Mouse (Mus musculus): ENCODE measurements around the gene Nacad.

Gene Nacad

GRCm38 (mm10) chr11:6588295-6588694, 17.6 kb downstream of the Nacad start:
- in situ Hi-C loops (cut with MboI; ENCODE audit: unreplicated experiment in 2 of 2) = loop anchor here (5.0 to 25.0 kb wide), 3 partner anchors 34 to 151 kb away; partner anchors contain the start of genes H2afv (in 1 of the 2) and Myo1g (in 1 of the 2)

GRCm38 (mm10) chr11:6587249-6587940, 18.5 kb downstream of the Nacad start:
- in situ Hi-C loops (cut with MboI; ENCODE audit: unreplicated experiment in 2 of 2) = loop anchor here (5.0 to 25.0 kb wide), 3 partner anchors 35 to 150 kb away; partner anchors contain the start of genes H2afv (in 1 of the 2) and Myo1g (in 1 of the 2)

DNA sequence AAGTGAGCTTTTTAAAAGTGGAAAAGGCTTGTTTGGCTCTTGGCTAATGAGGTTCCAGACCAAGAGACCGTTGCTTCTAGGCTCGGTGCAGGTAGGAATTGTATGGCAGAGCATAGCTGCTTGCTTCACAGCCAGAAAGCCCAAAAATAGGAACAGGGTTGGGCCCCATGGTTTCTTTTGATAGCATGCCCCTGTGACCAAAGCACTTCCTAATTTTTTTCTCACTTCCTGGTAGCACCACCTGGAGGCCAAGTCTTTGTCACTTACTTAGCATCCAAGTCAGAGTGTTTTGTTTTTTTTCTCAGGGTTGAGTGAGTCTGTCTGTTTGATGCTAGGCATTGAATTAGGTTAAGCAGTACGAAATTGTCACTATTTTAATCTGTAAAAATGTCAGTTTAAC, 19.2 kb downstream of the Nacad start:
- in situ Hi-C loops (cut with MboI; ENCODE audit: unreplicated experiment in 2 of 2) = loop anchor here (5.0 to 25.0 kb wide), 3 partner anchors 36 to 149 kb away; partner anchors contain the start of genes H2afv (in 1 of the 2) and Myo1g (in 1 of the 2)

DNA sequence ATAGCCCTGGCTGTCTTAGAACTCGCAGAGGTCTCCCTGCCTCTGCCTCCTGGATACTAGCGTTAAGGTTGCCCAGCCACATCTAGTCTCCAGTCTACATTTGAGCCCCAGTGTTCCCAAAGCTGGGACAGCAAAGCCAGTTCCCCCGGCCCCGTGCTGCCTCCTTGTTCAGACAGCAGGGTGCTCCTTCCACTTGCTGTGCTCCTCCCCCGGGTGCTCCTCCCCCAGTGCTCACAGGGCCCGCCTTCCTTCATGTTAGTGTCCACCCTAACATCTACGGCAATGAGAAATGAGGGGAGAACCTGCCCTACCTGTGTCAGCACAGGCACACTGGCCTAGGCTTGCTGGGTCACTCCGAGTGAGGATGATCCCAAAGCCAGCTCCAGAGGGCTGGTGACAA, 20.1 kb downstream of the Nacad start:
- in situ Hi-C loops (cut with MboI; ENCODE audit: unreplicated experiment in 2 of 2) = loop anchor here (5.0 to 25.0 kb wide), 3 partner anchors 37 to 148 kb away; partner anchors contain the start of genes H2afv (in 1 of the 2) and Myo1g (in 1 of the 2)

DNA sequence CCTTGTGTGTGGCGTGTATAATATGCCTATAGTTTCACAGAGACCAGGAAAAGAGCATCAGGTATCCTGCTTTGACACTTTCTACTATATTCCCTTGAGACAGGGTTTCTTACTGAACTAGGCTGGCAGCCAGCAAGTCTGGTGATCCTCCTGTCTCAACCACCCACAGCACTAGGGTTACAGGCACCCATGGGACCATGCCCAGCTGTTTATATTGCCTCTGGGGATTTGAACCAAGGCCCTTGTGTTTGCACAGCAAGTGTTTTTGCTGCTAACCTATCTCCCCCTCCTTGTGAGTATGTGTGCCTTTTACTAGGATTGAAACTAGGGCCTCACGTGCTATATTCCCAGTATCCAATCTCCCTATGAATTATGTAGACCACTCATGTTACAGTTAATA, 24.3 kb downstream of the Nacad start:
- in situ Hi-C loops (cut with MboI; ENCODE audit: unreplicated experiment in 2 of 2) = loop anchor here (5.0 to 25.0 kb wide), 3 partner anchors 54 to 144 kb away; partner anchors contain the start of genes H2afv (in 1 of the 2) and Myo1g (in 1 of the 2)

DNA sequence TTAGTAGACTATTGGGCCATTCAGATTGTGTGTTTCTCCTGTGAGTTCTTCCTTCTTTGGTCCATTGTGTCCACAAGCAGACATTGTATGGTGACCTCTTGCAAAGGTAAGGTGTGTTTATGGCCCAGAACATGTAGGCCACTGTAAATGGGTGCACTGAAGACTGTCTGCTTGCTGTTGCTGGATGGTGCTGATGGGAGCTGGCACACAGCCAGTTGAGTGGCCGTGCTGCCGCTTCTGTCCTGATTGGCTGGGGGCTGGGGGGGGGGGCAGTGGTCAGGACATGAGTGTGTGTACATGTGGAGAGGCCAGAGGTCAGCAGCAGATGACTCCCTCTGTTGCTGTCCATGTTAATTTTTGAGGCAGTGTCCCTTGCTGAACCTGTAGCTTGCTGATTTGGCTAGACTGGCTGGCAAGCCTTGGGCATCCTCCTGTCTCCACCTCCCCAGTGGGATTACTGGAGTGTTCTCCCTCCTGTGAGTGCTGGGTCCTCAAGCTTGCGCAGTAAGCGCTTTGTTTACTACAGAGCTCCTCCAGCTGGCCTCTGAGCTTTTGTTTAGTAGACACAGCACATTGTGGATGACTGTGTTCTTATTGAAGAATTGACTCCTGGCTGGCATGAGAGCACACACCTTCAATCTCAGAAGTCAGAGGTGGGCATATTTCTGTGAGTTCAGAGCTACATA, 25.6 kb downstream of the Nacad start:
- in situ Hi-C loops (cut with MboI; ENCODE audit: unreplicated experiment in 2 of 2) = loop anchor here (5.0 to 25.0 kb wide), 3 partner anchors 53 to 143 kb away; partner anchors contain the start of genes H2afv (in 1 of the 2) and Myo1g (in 1 of the 2)

DNA sequence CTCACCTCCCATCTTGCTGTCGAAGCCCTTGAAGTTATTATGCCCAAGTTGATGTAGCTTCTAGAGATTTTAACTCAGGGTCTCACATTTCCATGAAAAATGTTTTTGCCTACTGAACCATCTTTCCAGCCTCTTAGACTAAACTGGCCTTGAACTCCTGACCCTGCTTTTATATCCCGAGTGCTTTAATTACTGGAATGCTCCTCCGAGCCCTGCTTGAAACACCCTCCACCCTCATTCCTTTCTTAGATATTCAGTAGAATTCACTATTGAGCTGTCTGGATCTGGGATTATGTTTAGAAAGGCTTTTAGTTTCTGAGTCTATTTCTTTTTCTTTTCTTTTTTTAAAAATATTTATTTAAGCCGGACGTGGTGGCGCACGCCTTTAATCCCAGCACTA, 26.5 kb downstream of the Nacad start:
- in situ Hi-C loops (cut with MboI; ENCODE audit: unreplicated experiment in 2 of 2) = loop anchor here in 1 of 2 experiments (25.0 kb wide), 1 partner anchor 142 kb away; the partner anchor contains the start of gene H2afv

DNA sequence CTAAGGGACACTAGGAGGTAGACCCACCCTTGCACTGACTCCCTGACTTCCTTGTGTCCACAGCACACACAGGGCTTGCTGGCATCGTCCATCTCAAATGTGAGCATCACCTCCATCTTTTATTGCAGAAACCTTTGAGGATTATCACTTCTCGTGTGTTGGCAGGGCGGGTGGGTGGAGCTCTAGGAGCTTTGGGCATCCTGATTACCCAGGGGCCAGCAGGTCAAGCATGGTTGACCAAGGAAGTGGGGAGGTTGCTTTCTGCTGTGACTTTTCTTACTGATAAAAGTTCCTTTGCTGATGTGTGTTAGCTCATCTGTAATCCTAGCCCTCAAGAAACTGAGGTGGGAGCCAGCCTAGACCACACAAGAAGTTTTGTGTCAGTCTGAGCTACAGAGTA, 29.7 kb downstream of the Nacad start:
- in situ Hi-C loops (cut with MboI; ENCODE audit: unreplicated experiment in 2 of 2) = loop anchor here in 1 of 2 experiments (25.0 kb wide), 1 partner anchor 139 kb away; the partner anchor contains the start of gene H2afv

DNA sequence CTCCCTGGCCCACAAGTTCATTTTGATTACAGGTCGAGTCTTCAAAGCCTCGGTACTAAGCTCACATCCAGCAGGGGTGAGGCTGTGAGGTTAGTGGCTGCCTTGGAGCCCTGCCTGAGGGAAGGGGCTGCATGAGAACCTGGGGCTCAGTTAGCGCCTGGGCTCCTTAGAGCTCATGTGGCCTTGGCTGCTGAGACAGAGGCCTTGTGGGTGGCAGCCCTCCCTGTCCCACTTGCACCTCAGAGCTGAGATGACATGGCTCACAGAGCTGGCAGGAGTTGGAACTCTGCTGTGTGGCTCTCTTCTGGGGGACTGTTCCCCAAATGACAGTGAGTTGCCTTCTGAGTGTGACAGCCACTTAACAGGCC, 36.5 kb downstream of the Nacad start:
- in situ Hi-C loops (cut with MboI; ENCODE audit: unreplicated experiment in 2 of 2) = no loop called here

- in situ Hi-C loops (cut with MboI; ENCODE audit: unreplicated experiment in 2 of 2) = no loop called here
Observed at GRCm38 (mm10) chr11:6568584-6569409, 37.1 kb downstream of the Nacad start.

DNA sequence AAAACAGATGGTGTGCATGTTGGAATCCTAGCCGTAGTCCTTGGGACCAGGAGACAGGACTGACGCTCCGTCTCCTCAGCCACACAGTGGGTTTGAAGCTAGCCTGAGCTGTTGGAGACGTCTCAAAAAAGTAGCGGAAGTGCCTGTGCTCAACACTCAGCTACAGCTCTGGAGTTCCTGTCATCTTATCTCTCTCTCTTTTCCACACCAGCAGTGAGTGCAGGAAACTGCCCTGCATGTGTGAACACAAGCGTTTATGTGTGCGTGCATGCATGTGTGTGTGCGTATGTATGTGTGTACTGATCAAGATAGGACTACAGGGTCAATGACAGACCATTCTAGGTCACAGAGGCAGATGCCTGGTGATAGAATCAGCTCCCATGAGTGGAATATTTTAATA, 37.9 kb downstream of the Nacad start:
- in situ Hi-C loops (cut with MboI; ENCODE audit: unreplicated experiment in 2 of 2) = no loop called here

- in situ Hi-C loops (cut with MboI; ENCODE audit: unreplicated experiment in 2 of 2) = no loop called here
Observed at GRCm38 (mm10) chr11:6566496-6566895, 39.4 kb downstream of the Nacad start.

DNA sequence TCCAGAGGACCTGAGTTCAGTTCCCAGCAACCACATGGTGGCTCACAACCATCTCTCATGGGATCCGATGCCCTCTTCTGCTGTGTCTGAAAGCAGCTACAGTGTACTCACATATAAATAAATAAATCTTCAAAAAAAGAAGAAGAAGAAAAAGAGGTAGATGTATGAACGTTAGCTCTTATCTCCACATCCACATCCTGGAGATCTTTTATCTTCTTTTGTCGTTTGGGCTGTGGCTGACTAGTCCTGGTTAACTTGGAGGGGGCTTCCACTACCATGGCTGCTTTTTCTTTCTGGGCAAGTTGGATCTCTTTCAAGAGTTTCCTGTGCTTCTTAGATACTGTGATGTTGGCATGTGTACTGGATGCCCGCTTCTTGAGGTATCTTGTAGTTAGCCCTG, 42.7 kb downstream of the Nacad start:
- in situ Hi-C loops (cut with MboI; ENCODE audit: unreplicated experiment in 2 of 2) = no loop called here

DNA sequence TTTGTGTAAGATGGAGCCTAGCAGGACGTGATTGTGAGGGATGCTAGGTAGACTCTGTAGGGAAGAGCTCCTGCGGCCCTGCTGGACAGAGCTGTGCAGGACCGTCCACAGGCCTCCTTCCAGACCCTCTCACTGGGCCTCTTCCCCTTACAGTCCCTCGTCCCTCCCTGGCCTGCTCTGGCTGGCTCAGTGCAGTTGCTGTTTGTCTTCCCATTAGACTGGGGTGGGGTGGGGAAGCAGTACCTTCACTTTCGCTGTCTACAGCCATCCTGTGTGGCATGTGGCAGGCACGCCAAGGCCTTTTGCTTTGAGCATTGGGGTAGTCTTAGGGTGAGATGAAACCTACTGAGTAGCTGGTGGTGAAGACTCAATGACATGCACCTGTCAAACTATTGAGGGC, 43.5 kb downstream of the Nacad start:
- in situ Hi-C loops (cut with MboI; ENCODE audit: unreplicated experiment in 2 of 2) = no loop called here

DNA sequence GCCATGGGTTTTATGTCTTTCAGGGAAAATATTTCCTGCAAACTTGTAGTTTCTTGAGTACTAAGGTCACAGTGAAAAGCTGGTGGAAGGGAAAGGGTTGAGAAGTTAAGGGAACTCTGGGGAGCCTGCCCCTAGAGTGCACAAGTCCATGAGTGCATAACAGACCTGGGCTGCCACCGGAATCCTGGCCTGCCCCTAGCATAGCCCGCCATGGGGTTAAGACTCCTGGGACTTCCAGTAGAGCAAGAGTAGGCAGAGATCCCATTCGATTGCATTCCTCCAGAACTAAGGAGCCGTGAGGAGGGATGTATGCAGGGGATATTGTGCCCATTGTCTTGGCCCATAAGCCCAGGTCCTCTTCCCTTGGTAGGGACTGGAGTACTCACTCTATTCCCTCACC, 44.4 kb downstream of the Nacad start:
- in situ Hi-C loops (cut with MboI; ENCODE audit: unreplicated experiment in 2 of 2) = no loop called here

GRCm38 (mm10) chr11:6560655-6561360, 45.0 kb downstream of the Nacad start:
- in situ Hi-C loops (cut with MboI; ENCODE audit: unreplicated experiment in 2 of 2) = no loop called here

GRCm38 (mm10) chr11:6559996-6560395, 45.9 kb downstream of the Nacad start:
- in situ Hi-C loops (cut with MboI; ENCODE audit: unreplicated experiment in 2 of 2) = no loop called here

- in situ Hi-C loops (cut with MboI; ENCODE audit: unreplicated experiment in 2 of 2) = no loop called here
Observed at GRCm38 (mm10) chr11:6558234-6558633, 47.6 kb downstream of the Nacad start.

- in situ Hi-C loops (cut with MboI; ENCODE audit: unreplicated experiment in 2 of 2) = no loop called here
Observed at GRCm38 (mm10) chr11:6550201-6550600, 55.7 kb downstream of the Nacad start.

DNA sequence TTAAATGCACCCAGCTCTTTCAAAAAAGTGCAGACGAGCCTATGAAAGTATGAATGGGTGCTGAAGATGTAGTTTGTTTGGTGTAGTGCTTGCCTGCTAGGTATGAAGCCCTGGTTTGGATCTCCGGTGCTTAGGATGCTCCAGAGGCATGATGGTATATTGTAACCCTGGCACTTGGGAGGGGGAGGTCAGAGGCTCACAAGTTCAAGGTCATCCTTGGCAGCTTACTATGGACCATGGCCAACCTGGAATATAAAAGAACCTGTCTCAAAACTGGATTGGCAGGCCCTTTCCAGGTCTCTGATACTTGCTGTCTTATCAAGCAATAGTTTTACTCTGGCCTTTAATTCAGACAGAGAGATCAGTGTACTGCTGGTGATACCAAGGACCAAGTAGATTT, 56.1 kb downstream of the Nacad start:
- in situ Hi-C loops (cut with MboI; ENCODE audit: unreplicated experiment in 2 of 2) = no loop called here
